Mouse (Mus musculus): Measurements from ENCODE around the gene Adam11.

GRCm38 (mm10) chr11:102778165-102778564 lies 16.9 kb downstream of the Adam11 start:
- TF ChIP-seq CTCF (IDR thresholded peaks at IDR 0.05) = no peak
- TF ChIP-seq EP300 (IDR thresholded peaks at IDR 0.05) = no peak

Measured in lung, postnatal 0 days (tissue).